Mouse (Mus musculus) myocyte (in vitro differentiated cells): Measurements from ENCODE around the gene Olfr902.
"Not testable (repeated sequence)": the region's sequence is repeated elsewhere in the genome, so short reads cannot be mapped to it uniquely, and the experiment has no call there.

ENCODE experiments used
- MAX ChIP-seq: IDR thresholded peaks from one replicate; pipeline ENCODE4 v1.6.1; 2011; ENCODE audit warnings: low read depth, mild to moderate bottlenecking, control low read depth
- POLR2A ChIP-seq: IDR thresholded peaks from one replicate; pipeline ENCODE4 v1.6.1; 2011; ENCODE audit warnings: low read depth, mild to moderate bottlenecking, control low read depth, moderate library complexity; ENCODE audit not compliant: insufficient read length

DNA sequence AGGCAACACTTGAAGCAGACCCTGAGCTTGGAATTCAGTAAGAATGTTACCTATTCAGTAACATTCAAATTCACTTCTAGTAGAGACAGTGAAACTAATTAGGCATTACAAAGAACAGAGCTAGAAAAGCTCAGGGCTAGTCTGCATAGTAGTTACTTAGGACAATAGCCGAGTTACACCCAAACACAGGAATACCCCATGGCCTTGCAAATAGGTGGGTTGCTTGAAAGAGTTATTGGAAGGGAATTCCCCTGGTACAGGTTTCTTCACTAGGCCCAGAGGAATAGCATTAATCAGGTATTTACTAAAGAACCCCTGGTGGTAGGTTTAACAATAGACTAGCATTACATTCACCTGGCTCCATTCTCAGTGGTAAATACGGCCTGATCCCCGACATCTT, 40.0 kb upstream of the Olfr902 start:
- not testable (repeated sequence) for TF ChIP-seq POLR2A, MAX
